Mouse (Mus musculus): ENCODE results near the gene Lamtor3. TPM values are rescaled to one million over a fixed set of nuclear protein-coding genes. Genes with fewer than 3 reads are reported as not detected.
"Not testable (repeated sequence)": the region's sequence is repeated elsewhere in the genome, so short reads cannot be mapped to it uniquely, and the experiment has no call there.

The Lamtor3 gene
- total and polyA plus RNA-seq, 3 experiments = 77.5 to 88.3 TPM; not detected in 1

DNA sequence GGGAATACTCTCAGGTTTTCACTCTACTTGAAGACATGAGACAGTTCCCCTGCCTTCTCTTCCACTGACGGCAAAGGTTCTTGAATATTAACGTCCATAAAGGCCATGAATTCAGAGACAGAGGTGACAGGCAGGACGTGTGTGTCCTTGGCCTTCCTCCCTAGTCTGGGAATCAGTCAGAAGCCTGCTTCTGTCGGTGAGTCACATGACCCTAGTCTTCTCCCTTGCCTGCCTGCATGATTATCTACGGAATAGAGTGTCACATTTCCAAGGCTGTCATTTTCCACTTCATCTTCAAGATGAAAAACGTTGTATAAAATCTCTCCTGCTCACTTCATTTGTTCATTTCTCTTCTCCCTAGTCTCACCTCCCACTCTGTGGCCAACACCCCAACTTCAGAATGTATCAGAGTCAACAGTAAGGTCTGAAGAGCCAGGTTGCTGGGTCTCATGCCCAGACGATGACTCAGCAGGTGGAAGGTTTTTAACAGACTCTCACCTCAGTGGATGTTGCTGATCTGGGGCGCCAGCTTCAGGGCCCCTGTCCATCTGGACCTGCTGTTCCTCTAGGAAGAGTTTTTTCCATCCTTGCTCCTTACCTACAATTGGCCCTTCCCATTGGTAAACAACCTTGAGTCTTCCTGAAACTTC is 43.6 kb downstream of the Lamtor3 start:
- peak; percentile 77 for TF ChIP-seq USF1 (IDR thresholded peaks at IDR 0.05; ENCODE audit: low read depth, low read length)
- TF ChIP-seq JUND (IDR thresholded peaks at IDR 0.05; ENCODE audit: low read depth, low read length) = no peak
- H3K9ac ChIP-seq (ENCODE audit: control insufficient read depth, low read depth, low read length, poor library complexity, severe bottlenecking) = no peak overlapping the region
- peak overlapping the region; percentile 44 for H3K27ac ChIP-seq (ENCODE audit: control insufficient read depth, low read depth, low read length)
- H3K27me3 ChIP-seq (ENCODE audit: control insufficient read depth in 1 of 2, insufficient read depth in 2 of 2, low read length in 2 of 2) = no peaks in the 10 kb centered on the region
- H3K9me3 ChIP-seq (replicated peaks; ENCODE audit: insufficient read depth, low read length) = no peaks in the 10 kb centered on the region
- no peak overlapping the region for H3K4me3 ChIP-seq (ENCODE audit: control insufficient read depth in 1 of 2, insufficient read depth in 1 of 2, low read depth in 2 of 2, low read length in 2 of 2)
- peak; percentile 21 for DNase-seq (ENCODE audit: low read depth, low spot score)
- H3K4me1 ChIP-seq (ENCODE audit: control insufficient read depth in 1 of 2, insufficient read depth in 2 of 2, low read length in 2 of 2) = peaks cover 22 to 46% of the 10 kb centered on the region in 2 experiments
- peaks cover 18% of the 10 kb centered on the region for H3K79me2 ChIP-seq (ENCODE audit: control insufficient read depth, insufficient read depth, low read length, poor library complexity)
- H3K36me3 ChIP-seq (ENCODE audit: control insufficient read depth in 1 of 2, insufficient read depth in 2 of 2, low read length in 2 of 2) = peaks cover 30 to 63% of the 10 kb centered on the region in 2 experiments

DNA sequence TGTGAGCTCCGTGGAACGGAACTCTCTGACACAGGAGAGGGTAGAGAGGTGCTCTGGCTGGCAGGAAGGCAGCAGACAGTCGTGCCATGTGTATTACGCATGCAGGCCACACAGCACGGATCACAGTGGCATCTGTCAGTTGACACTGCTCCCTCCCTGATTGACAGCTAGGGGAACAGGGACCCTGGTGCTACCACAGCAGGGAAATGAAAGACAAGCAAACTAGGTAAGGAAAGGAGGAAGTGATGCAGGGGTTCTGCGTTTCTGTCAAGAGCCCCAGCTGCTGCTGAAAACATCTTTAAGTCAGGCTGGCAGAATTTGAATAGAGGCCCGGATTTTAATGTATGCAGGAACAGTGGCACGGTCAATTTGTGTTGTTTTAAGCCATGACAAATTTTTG is 45.2 kb downstream of the Lamtor3 start:
- H3K4me3 ChIP-seq (ENCODE audit: control insufficient read depth in 1 of 2, insufficient read depth in 1 of 2, low read depth in 2 of 2, low read length in 2 of 2) = no peak overlapping the region
- peak overlapping the region; percentile 25 for H3K27ac ChIP-seq (ENCODE audit: control insufficient read depth, low read depth, low read length)
- no peak overlapping the region for H3K9ac ChIP-seq (ENCODE audit: control insufficient read depth, low read depth, low read length, poor library complexity, severe bottlenecking)

DNA sequence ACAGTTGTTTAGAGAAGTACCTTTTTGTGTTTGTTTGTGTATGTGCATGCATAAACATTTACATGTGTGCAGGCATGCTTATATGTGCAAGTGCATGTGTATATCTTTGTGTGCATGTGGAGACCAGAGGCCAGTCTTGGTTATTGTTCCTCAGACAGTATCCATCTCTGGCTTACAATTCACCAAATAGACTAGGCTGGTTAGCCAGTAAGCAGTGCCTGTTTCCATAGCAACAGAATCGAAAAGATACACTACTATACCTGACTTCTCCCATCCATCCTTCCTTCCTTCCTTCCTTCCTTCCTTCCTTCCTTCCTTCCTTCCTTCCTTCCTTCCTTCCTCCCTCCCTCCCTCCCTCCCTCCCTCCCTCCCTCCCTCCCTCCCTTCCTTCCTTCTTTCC is 45.7 kb downstream of the Lamtor3 start:
- H3K36me3 ChIP-seq (ENCODE audit: control insufficient read depth in 1 of 2, insufficient read depth in 2 of 2, low read length in 2 of 2) = peaks cover 32 to 65% of the 10 kb centered on the region in 2 experiments
- peaks cover 23% of the 10 kb centered on the region for H3K79me2 ChIP-seq (ENCODE audit: control insufficient read depth, insufficient read depth, low read length, poor library complexity)
- H3K27me3 ChIP-seq (ENCODE audit: control insufficient read depth in 1 of 2, insufficient read depth in 2 of 2, low read length in 2 of 2); H3K4me3 ChIP-seq (ENCODE audit: control insufficient read depth in 1 of 2, insufficient read depth in 1 of 2, low read depth in 2 of 2, low read length in 2 of 2); H3K9me3 ChIP-seq (replicated peaks; ENCODE audit: insufficient read depth, low read length); H3K9ac ChIP-seq (ENCODE audit: control insufficient read depth, low read depth, low read length, poor library complexity, severe bottlenecking); H3K27ac ChIP-seq (ENCODE audit: control insufficient read depth, low read depth, low read length): not testable (repeated sequence)
- peaks cover 23 to 49% of the 10 kb centered on the region in 2 experiments for H3K4me1 ChIP-seq (ENCODE audit: control insufficient read depth in 1 of 2, insufficient read depth in 2 of 2, low read length in 2 of 2)
- peak; percentile 14 for DNase-seq (ENCODE audit: low read depth, low spot score)

More for the DNA sequence above, 45.2 kb downstream of the Lamtor3 start:
- no peaks in the 10 kb centered on the region for H3K9me3 ChIP-seq (replicated peaks; ENCODE audit: insufficient read depth, low read length)
- peaks cover 23% of the 10 kb centered on the region for H3K79me2 ChIP-seq (ENCODE audit: control insufficient read depth, insufficient read depth, low read length, poor library complexity)
- H3K27me3 ChIP-seq (ENCODE audit: control insufficient read depth in 1 of 2, insufficient read depth in 2 of 2, low read length in 2 of 2) = no peaks in the 10 kb centered on the region
- TF ChIP-seq CHD1 (IDR thresholded peaks at IDR 0.05; ENCODE audit: low read depth, low read length) = no peak
- no peak for TF ChIP-seq GABPA (IDR thresholded peaks at IDR 0.05; ENCODE audit: low read depth, low read length)
- no peak for TF ChIP-seq MAZ (IDR thresholded peaks at IDR 0.05; ENCODE audit: low read depth, low read length)
- TF ChIP-seq CHD2 (IDR thresholded peaks at IDR 0.05; ENCODE audit: low read length) = no peak
- peaks cover 25 to 50% of the 10 kb centered on the region in 2 experiments for H3K4me1 ChIP-seq (ENCODE audit: control insufficient read depth in 1 of 2, insufficient read depth in 2 of 2, low read length in 2 of 2)
- peaks cover 32 to 67% of the 10 kb centered on the region in 2 experiments for H3K36me3 ChIP-seq (ENCODE audit: control insufficient read depth in 1 of 2, insufficient read depth in 2 of 2, low read length in 2 of 2)
- DNase-seq (ENCODE audit: low read depth, low spot score) = peak; percentile 41

DNA sequence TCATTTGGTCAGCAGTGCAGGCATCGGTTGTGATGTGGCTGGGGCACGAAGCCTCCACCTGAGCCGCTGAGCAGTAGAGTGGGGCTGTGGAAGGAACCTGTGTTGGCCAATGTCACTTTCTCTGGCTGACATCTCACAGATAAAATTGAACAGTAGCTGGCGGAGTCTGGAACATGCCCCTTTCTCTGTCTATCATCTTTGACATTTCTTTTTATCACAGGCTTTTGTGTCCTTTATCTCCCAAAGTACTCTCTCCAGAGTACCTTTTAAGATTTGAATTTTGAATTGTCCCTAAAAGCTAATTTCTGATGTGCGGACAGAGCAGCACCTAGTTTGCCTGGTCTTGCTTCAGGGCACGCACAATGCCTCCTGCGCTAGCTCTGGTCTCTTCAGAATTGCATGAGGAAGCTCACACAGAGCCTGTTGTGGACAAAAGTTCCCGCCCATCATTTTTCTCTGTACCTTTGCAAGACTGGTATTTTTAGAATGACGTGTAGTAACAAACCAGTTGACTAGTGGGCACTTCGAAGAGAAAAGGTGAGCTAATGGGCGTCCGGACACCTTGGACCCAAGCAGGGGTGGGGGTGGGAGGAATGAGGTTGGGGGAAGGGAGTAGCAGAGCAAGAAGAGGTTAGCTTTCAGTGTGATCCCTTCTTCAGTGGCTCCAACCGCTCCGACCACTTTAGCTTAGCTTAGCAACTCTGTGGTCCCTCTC is 50.0 kb downstream of the Lamtor3 start:
- H3K4me1 ChIP-seq (ENCODE audit: control insufficient read depth in 1 of 2, insufficient read depth in 2 of 2, low read length in 2 of 2) = peaks cover 41 to 65% of the 10 kb centered on the region in 2 experiments
- TF ChIP-seq SIN3A (IDR thresholded peaks at IDR 0.05; ENCODE audit: low read length) (no peak; the same call in none of the 2 replicates), ZMIZ1 (IDR thresholded peaks at IDR 0.05; ENCODE audit: low read depth, low read length) (0 out of 2 replicates have a peak, but pooled peaks have one; percentile 50), CHD2 (IDR thresholded peaks at IDR 0.05; ENCODE audit: low read length) (peak; percentile 78), GABPA (IDR thresholded peaks at IDR 0.05; ENCODE audit: low read depth, low read length) (no peak), NRF1 (IDR thresholded peaks at IDR 0.05; ENCODE audit: insufficient read depth, low read depth, low read length, poor library complexity, severe bottlenecking) (no peak), EP300 (IDR thresholded peaks at IDR 0.05; ENCODE audit: low read depth in 1 of 2, low read length in 2 of 2) (peak in 1 of 2 experiments; percentile 45; a peak in 2 of 4 replicates), GATA1 (IDR thresholded peaks at IDR 0.05; ENCODE audit: low read depth, low read length) (peak; percentile 62), CHD1 (IDR thresholded peaks at IDR 0.05; ENCODE audit: low read depth, low read length) (peak; percentile 97; the same call in 1 of the 2 replicates), ETS1 (IDR thresholded peaks at IDR 0.05; ENCODE audit: low read depth, low read length) (peak; percentile 63), ZC3H11A (IDR thresholded peaks at IDR 0.05; ENCODE audit: low read depth, low read length) (no peak), TCF12 (IDR thresholded peaks at IDR 0.05; ENCODE audit: low read depth, low read length) (peak; percentile 63; the same call in 1 of the 2 replicates), MAZ (IDR thresholded peaks at IDR 0.05; ENCODE audit: low read depth, low read length) (peak; percentile 60; the same call in 1 of the 2 replicates), POLR2A (IDR thresholded peaks at IDR 0.05; ENCODE audit: control insufficient read depth in 1 of 2, insufficient read depth in 1 of 2, low read depth in 1 of 2, low read length in 2 of 2, poor library complexity in 1 of 2) (peak; percentile 18 to 50; a peak in 2 of 4 replicates)
- peaks cover 21 to 70% of the 10 kb centered on the region in 2 experiments for H3K36me3 ChIP-seq (ENCODE audit: control insufficient read depth in 1 of 2, insufficient read depth in 2 of 2, low read length in 2 of 2)
- no peaks in the 10 kb centered on the region for H3K27me3 ChIP-seq (ENCODE audit: control insufficient read depth in 1 of 2, insufficient read depth in 2 of 2, low read length in 2 of 2)
- no peaks in the 10 kb centered on the region for H3K9me3 ChIP-seq (replicated peaks; ENCODE audit: insufficient read depth, low read length)
- peak overlapping the region; percentile 100 for H3K27ac ChIP-seq (ENCODE audit: control insufficient read depth, low read depth, low read length)
- DNase-seq (ENCODE audit: low read depth, low spot score) = peak; percentile 82
- H3K4me3 ChIP-seq (ENCODE audit: control insufficient read depth in 1 of 2, insufficient read depth in 1 of 2, low read depth in 2 of 2, low read length in 2 of 2) = peak overlapping the region; percentile 8 to 13; a peak in 3 of 4 replicates
- peak overlapping the region; percentile 63 for H3K9ac ChIP-seq (ENCODE audit: control insufficient read depth, low read depth, low read length, poor library complexity, severe bottlenecking)
- peaks cover 48% of the 10 kb centered on the region for H3K79me2 ChIP-seq (ENCODE audit: control insufficient read depth, insufficient read depth, low read length, poor library complexity)
